Mouse (Mus musculus) neural tube, embryonic 12.5 days (tissue): Measurements from ENCODE around the gene Pik3ip1. TPM values are rescaled to one million over a fixed set of nuclear protein-coding genes. Genes with fewer than 3 reads are reported as not detected.
A peak's percentile ranks its signal among the peaks of the same experiment; 100 is the strongest.

Source experiments
- ATAC-seq: fragments of 200-750 bp; cut with Nextera tagmentation; 2 replicates; pipeline ENCODE4 v1.8.0; 2017; ENCODE audit warnings: low read depth, mild to moderate bottlenecking, moderate TSS enrichment, moderate library complexity; ENCODE audit not compliant: low FRiP score
- H3K27ac ChIP-seq: fragments of 300-500 bp; sonication (generic); 2 replicates; pipeline ENCODE4 v1.5.1; 2016
- H3K27me3 ChIP-seq: fragments of 300-500 bp; sonication (generic); replicated peaks from 2 replicates; pipeline ENCODE4 v1.6.1; 2016; ENCODE audit warnings: mild to moderate bottlenecking
- H3K36me3 ChIP-seq: fragments of 300-500 bp; sonication (generic); 2 replicates; pipeline ENCODE4 v1.6.1; 2016; ENCODE audit warnings: mild to moderate bottlenecking
- H3K4me1 ChIP-seq: fragments of 300-500 bp; sonication (generic); 2 replicates; pipeline ENCODE4 v1.6.1; 2016
- H3K4me2 ChIP-seq: fragments of 300-500 bp; sonication (generic); replicated peaks from 2 replicates; pipeline ENCODE4 v1.6.1; 2016; ENCODE audit warnings: mild to moderate bottlenecking
- H3K4me3 ChIP-seq: fragments of 300-500 bp; sonication (generic); 2 replicates; pipeline ENCODE4 v1.5.1; 2016
- H3K9ac ChIP-seq: fragments of 300-500 bp; sonication (generic); 2 replicates; pipeline ENCODE4 v1.6.1; 2016; ENCODE audit warnings: mild to moderate bottlenecking
- H3K9me3 ChIP-seq: fragments of 300-500 bp; sonication (generic); 2 replicates; pipeline ENCODE4 v1.6.1; 2016; ENCODE audit warnings: mild to moderate bottlenecking
- WGBS: fragments of 180-500 bp; shearing (Covaris S2); methylation state at CpG from one replicate; pipeline ENCODE4 v1.1.7; 2016; 5-methylcytosine and 5-hydroxymethylcytosine counted together
- polyA plus RNA-seq: library from polyadenylated mRNA; unstranded; fragments of >200 nt; fragmentation: Nextera tagmentation; extraction: Ambion mirVana; gene quantifications from 2 replicates; pipeline ENCODE4 v1.2.1, GENCODE M21; 2016

Pik3ip1 gene
- polyA plus RNA-seq, 1 experiment from 2014 or later: 21.2 TPM

- H3K9me3 ChIP-seq: no peaks in the 10 kb centered on the region
- no peaks in the 10 kb centered on the region for H3K27me3 ChIP-seq
- 26% methylated on average over 7 of the region's 7 CpGs for WGBS
- peak overlapping the region; percentile 80 for H3K9ac ChIP-seq
- no peaks in the 10 kb centered on the region for H3K36me3 ChIP-seq
- peak overlapping the region; percentile 67 for H3K27ac ChIP-seq
- peak overlapping the region; percentile 82 for H3K4me2 ChIP-seq
- H3K4me1 ChIP-seq: peaks cover 45% of the 10 kb centered on the region
- H3K4me3 ChIP-seq: peak overlapping the region; percentile 59
- ATAC-seq: peak; percentile 42
These were observed 41.5 kb downstream of the Pik3ip1 start for GRCm38 (mm10) chr11:3371599-3372295.

- H3K27ac ChIP-seq: peak overlapping the region; percentile 42; the same call in 1 of the 2 replicates
- H3K27me3 ChIP-seq: no peaks in the 10 kb centered on the region
- peak overlapping the region; percentile 26; the same call in 1 of the 2 replicates for H3K9ac ChIP-seq
- 45% methylated on average over 7 of the region's 7 CpGs for WGBS
- H3K4me2 ChIP-seq: peak overlapping the region; percentile 24
- peaks cover 45% of the 10 kb centered on the region for H3K4me1 ChIP-seq
- H3K36me3 ChIP-seq: no peaks in the 10 kb centered on the region
- no peaks in the 10 kb centered on the region for H3K9me3 ChIP-seq
- no peak for ATAC-seq
- H3K4me3 ChIP-seq: no peak overlapping the region
These were observed 43.5 kb downstream of the Pik3ip1 start for GRCm38 (mm10) chr11:3373591-3374292.

GRCm38 (mm10) chr11:3374293-3374645, 44.1 kb downstream of the Pik3ip1 start:
- WGBS: 17% methylated on average over 7 of the region's 7 CpGs
- ATAC-seq: no peak
- Histone ChIP-seq H3K9me3 (no peaks in the 10 kb centered on the region), H3K27me3 (no peaks in the 10 kb centered on the region), H3K4me2 (peak overlapping the region; percentile 24), H3K4me3 (no peak overlapping the region), H3K4me1 (peaks cover 40% of the 10 kb centered on the region), H3K27ac (peak overlapping the region; percentile 42; the same call in 1 of the 2 replicates), H3K36me3 (no peaks in the 10 kb centered on the region), H3K9ac (peak overlapping the region; percentile 26; the same call in 1 of the 2 replicates)

GRCm38 (mm10) chr11:3374741-3375140, 44.5 kb downstream of the Pik3ip1 start:
- Histone ChIP-seq H3K27me3 (no peaks in the 10 kb centered on the region), H3K4me3 (no peak overlapping the region), H3K36me3 (no peaks in the 10 kb centered on the region), H3K9ac (no peak overlapping the region), H3K27ac (no peak overlapping the region), H3K4me1 (peaks cover 35% of the 10 kb centered on the region), H3K9me3 (no peaks in the 10 kb centered on the region), H3K4me2 (0 out of 2 replicates have a peak overlapping the region, but pooled peaks have one; percentile 24)
- WGBS: 72% methylated on average over 12 of the region's 12 CpGs
- ATAC-seq: no peak

GRCm38 (mm10) chr11:3379427-3379826, 49.2 kb downstream of the Pik3ip1 start:
- 85% methylated on average over 4 of the region's 4 CpGs for WGBS
- no peak overlapping the region for H3K4me3 ChIP-seq
- no peak overlapping the region for H3K4me2 ChIP-seq
- H3K27ac ChIP-seq: no peak overlapping the region
- no peaks in the 10 kb centered on the region for H3K9me3 ChIP-seq
- H3K27me3 ChIP-seq: no peaks in the 10 kb centered on the region
- no peak for ATAC-seq
- no peak overlapping the region for H3K9ac ChIP-seq
- H3K36me3 ChIP-seq: peaks cover 9% of the 10 kb centered on the region; the same call in 1 of the 2 replicates
- H3K4me1 ChIP-seq: peaks cover 5% of the 10 kb centered on the region; the same call in 1 of the 2 replicates

GRCm38 (mm10) chr11:3381148-3381814, 51.1 kb downstream of the Pik3ip1 start:
- H3K9me3 ChIP-seq: no peaks in the 10 kb centered on the region
- WGBS: 95% methylated on average over 6 of the region's 6 CpGs
- peaks cover 11% of the 10 kb centered on the region; the same call in 1 of the 2 replicates for H3K36me3 ChIP-seq
- no peaks in the 10 kb centered on the region for H3K27me3 ChIP-seq
- no peak overlapping the region for H3K4me3 ChIP-seq
- no peak overlapping the region for H3K27ac ChIP-seq
- H3K4me2 ChIP-seq: no peak overlapping the region
- no peak for ATAC-seq
- no peak overlapping the region for H3K9ac ChIP-seq
- no peaks in the 10 kb centered on the region for H3K4me1 ChIP-seq

GRCm38 (mm10) chr11:3382602-3383594, 52.7 kb downstream of the Pik3ip1 start:
- Histone ChIP-seq H3K36me3 (peaks cover 13% of the 10 kb centered on the region; the same call in 1 of the 2 replicates), H3K27me3 (no peaks in the 10 kb centered on the region), H3K27ac (no peak overlapping the region), H3K4me2 (no peak overlapping the region), H3K4me3 (no peak overlapping the region), H3K9ac (no peak overlapping the region), H3K9me3 (no peaks in the 10 kb centered on the region), H3K4me1 (no peaks in the 10 kb centered on the region)
- 83% methylated on average over 5 of the region's 5 CpGs for WGBS
- ATAC-seq: no peak

GRCm38 (mm10) chr11:3386941-3387368, 56.8 kb downstream of the Pik3ip1 start:
- no peaks in the 10 kb centered on the region for H3K9me3 ChIP-seq
- H3K4me2 ChIP-seq: no peak overlapping the region
- no peaks in the 10 kb centered on the region for H3K4me1 ChIP-seq
- H3K27me3 ChIP-seq: no peaks in the 10 kb centered on the region
- ATAC-seq: 0 out of 2 replicates have a peak, but pooled peaks have one; percentile 74
- H3K27ac ChIP-seq: no peak overlapping the region
- no peak overlapping the region for H3K4me3 ChIP-seq
- 34% methylated on average over 4 of the region's 4 CpGs for WGBS
- H3K9ac ChIP-seq: no peak overlapping the region
- H3K36me3 ChIP-seq: peaks cover 13% of the 10 kb centered on the region

GRCm38 (mm10) chr11:3387482-3388196, 57.4 kb downstream of the Pik3ip1 start:
- no peaks in the 10 kb centered on the region for H3K4me1 ChIP-seq
- ATAC-seq: no peak
- H3K9ac ChIP-seq: no peak overlapping the region
- H3K36me3 ChIP-seq: peaks cover 13% of the 10 kb centered on the region
- no peaks in the 10 kb centered on the region for H3K9me3 ChIP-seq
- WGBS: 86% methylated on average over 6 of the region's 6 CpGs
- H3K4me2 ChIP-seq: no peak overlapping the region
- H3K4me3 ChIP-seq: no peak overlapping the region
- no peak overlapping the region for H3K27ac ChIP-seq
- no peaks in the 10 kb centered on the region for H3K27me3 ChIP-seq

- no peak overlapping the region for H3K4me3 ChIP-seq
- peaks cover 4% of the 10 kb centered on the region for H3K36me3 ChIP-seq
- no peak overlapping the region for H3K4me2 ChIP-seq
- no peaks in the 10 kb centered on the region for H3K4me1 ChIP-seq
- no peak for ATAC-seq
- no peak overlapping the region for H3K9ac ChIP-seq
- no peaks in the 10 kb centered on the region for H3K27me3 ChIP-seq
- no peak overlapping the region for H3K27ac ChIP-seq
- 78% methylated on average over 5 of the region's 5 CpGs for WGBS
- no peaks in the 10 kb centered on the region for H3K9me3 ChIP-seq
These were observed 59.8 kb downstream of the Pik3ip1 start for GRCm38 (mm10) chr11:3389996-3390395.

- Histone ChIP-seq H3K4me1 (no peaks in the 10 kb centered on the region; the same call in 1 of the 2 replicates), H3K27me3 (no peaks in the 10 kb centered on the region), H3K4me3 (no peak overlapping the region), H3K4me2 (no peak overlapping the region), H3K9ac (no peak overlapping the region), H3K36me3 (peaks cover 4% of the 10 kb centered on the region), H3K9me3 (no peaks in the 10 kb centered on the region), H3K27ac (no peak overlapping the region)
- ATAC-seq: no peak
- 91% methylated on average over 5 of the region's 5 CpGs for WGBS
These were observed 60.6 kb downstream of the Pik3ip1 start for GRCm38 (mm10) chr11:3390789-3391188.
